Mouse (Mus musculus): ENCODE measurements around the gene Liph. TPM values are rescaled to one million over a fixed set of nuclear protein-coding genes. Genes with fewer than 3 reads are reported as not detected.

Gene Liph
- total and polyA plus RNA-seq, 3 experiments = 2.6 to 6.1 (median 3.2) TPM

DNA sequence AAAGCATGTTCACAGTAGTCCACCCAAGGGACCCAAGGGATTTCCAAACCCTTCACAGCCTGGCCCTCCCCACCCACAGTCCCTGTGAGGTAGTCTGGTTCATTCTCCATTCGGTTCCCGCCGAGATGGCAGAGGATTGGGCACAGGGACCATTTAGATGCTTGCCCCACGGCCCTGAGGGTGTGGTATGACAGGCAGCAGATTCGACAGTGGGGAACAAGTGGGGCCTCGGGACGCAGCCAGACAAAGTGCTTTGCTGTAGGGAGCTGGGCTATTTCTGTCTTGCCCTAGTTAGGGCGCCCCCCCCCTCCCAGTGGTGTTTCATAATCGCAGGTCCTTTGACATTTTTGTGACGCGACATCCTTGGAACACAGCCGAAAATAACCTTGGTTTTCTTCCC lies 39.9 kb downstream of the Liph start:
- no peaks in the 10 kb centered on the region for H3K36me3 ChIP-seq (replicated peaks in 1 of 2; ENCODE audit: control insufficient read depth in 1 of 2, insufficient read depth in 1 of 2, low read length in 1 of 2)
- DNase-seq (ENCODE audit: extremely low read depth) = no peak
- H3K9ac ChIP-seq (ENCODE audit: insufficient read depth, low read depth) = no peak overlapping the region
- TF ChIP-seq RAD21 (IDR thresholded peaks at IDR 0.05; ENCODE audit: low read depth, low read length) (no peak), HCFC1 (IDR thresholded peaks at IDR 0.05; ENCODE audit: low read depth, low read length) (no peak), PAX5 (IDR thresholded peaks at IDR 0.05; ENCODE audit: low read length) (no peak), KAT2A (IDR thresholded peaks at IDR 0.05; ENCODE audit: insufficient replicate concordance, low read length) (no peak), MEF2A (IDR thresholded peaks at IDR 0.05; ENCODE audit: borderline replicate concordance, low read depth, low read length) (no peak), E2F4 (IDR thresholded peaks at IDR 0.05; ENCODE audit: insufficient replicate concordance, low read depth, low read length) (no peak), SMC3 (IDR thresholded peaks at IDR 0.05; ENCODE audit: low read depth, low read length) (no peak), RCOR1 (conservative IDR thresholded peaks at IDR 0.05; ENCODE audit: low read depth, low read length) (no peak)
- no peak overlapping the region for H3K27ac ChIP-seq (ENCODE audit: insufficient read depth, low read depth)
- dilution Hi-C loops (cut with MboI; ENCODE audit: extremely low pct_ligation_motif_present, extremely low pct_unique_long_range_greater_than_20kb, low sequenced_read_pairs) (no loop called here), in situ Hi-C loops (cut with MboI; ENCODE audit: low pct_ligation_motif_present, low pct_unique_long_range_greater_than_20kb, low sequenced_read_pairs) (no loop called here)
- H3K4me1 ChIP-seq (ENCODE audit: control insufficient read depth in 1 of 2, insufficient read depth in 2 of 2) = peaks cover 2 to 8% of the 10 kb centered on the region in 2 experiments; a peak in 2 of 4 replicates
- H3K27me3 ChIP-seq (replicated peaks) = no peaks in the 10 kb centered on the region
- no peaks in the 10 kb centered on the region for H3K79me2 ChIP-seq (replicated peaks; ENCODE audit: control insufficient read depth, extremely low read depth, insufficient read depth, poor library complexity, severe bottlenecking)
- H3K9me3 ChIP-seq (replicated peaks; ENCODE audit: low read length) = peaks cover 9% of the 10 kb centered on the region
- no peak overlapping the region for H3K4me3 ChIP-seq (replicated peaks in 1 of 3; ENCODE audit: low read depth in 2 of 3, low read length in 2 of 3, poor library complexity in 1 of 3)
- no peak overlapping the region for H3K4me2 ChIP-seq (ENCODE audit: insufficient read depth, low read depth, poor library complexity, severe bottlenecking)

- H3K9ac ChIP-seq (ENCODE audit: insufficient read depth, low read depth) = peak within 1 kb of the TSS; percentile 39
- H3K36me3 ChIP-seq (replicated peaks in 1 of 2; ENCODE audit: control insufficient read depth in 1 of 2, insufficient read depth in 1 of 2, low read length in 1 of 2) = peaks cover 4 to 9% of the 10 kb centered on the region in 2 experiments
- H3K27me3 ChIP-seq (replicated peaks) = peaks cover 2% of the 10 kb centered on the region
- peak within 1 kb of the TSS; percentile 67 to 80 (median 70) for H3K4me3 ChIP-seq (replicated peaks in 1 of 3; ENCODE audit: low read depth in 2 of 3, low read length in 2 of 3, poor library complexity in 1 of 3)
- dilution Hi-C loops (cut with MboI; ENCODE audit: extremely low pct_ligation_motif_present, extremely low pct_unique_long_range_greater_than_20kb, low sequenced_read_pairs) (no loop called here), in situ Hi-C loops (cut with MboI; ENCODE audit: low pct_ligation_motif_present, low pct_unique_long_range_greater_than_20kb, low sequenced_read_pairs) (no loop called here)
- H3K27ac ChIP-seq (ENCODE audit: insufficient read depth, low read depth) = no peak within 1 kb of the TSS
- peak; percentile 89 for DNase-seq (ENCODE audit: extremely low read depth)
- H3K4me2 ChIP-seq (ENCODE audit: insufficient read depth, low read depth, poor library complexity, severe bottlenecking) = peak within 1 kb of the TSS; percentile 75
- H3K79me2 ChIP-seq (replicated peaks; ENCODE audit: control insufficient read depth, extremely low read depth, insufficient read depth, poor library complexity, severe bottlenecking) = peaks cover 3% of the 10 kb centered on the region; the same call in 1 of the 2 replicates
- peaks cover 4% of the 10 kb centered on the region for H3K9me3 ChIP-seq (replicated peaks; ENCODE audit: low read length)
- peaks cover 7 to 19% of the 10 kb centered on the region in 2 experiments for H3K4me1 ChIP-seq (ENCODE audit: control insufficient read depth in 1 of 2, insufficient read depth in 2 of 2)
- TF ChIP-seq JUN (IDR thresholded peaks at IDR 0.05; ENCODE audit: insufficient read depth, low read depth, low read length) (no peak), POLR2A (IDR thresholded peaks at IDR 0.05; ENCODE audit: low read depth, low read length) (peak; percentile 96), ZNF384 (IDR thresholded peaks at IDR 0.05; ENCODE audit: low read depth, low read length) (no peak; the same call in 1 of the 2 replicates), HCFC1 (IDR thresholded peaks at IDR 0.05; ENCODE audit: low read depth, low read length) (peak; percentile 43), E2F4 (IDR thresholded peaks at IDR 0.05; ENCODE audit: insufficient replicate concordance, low read depth, low read length) (no peak), SMC3 (IDR thresholded peaks at IDR 0.05; ENCODE audit: low read depth, low read length) (peak; percentile 7; the same call in 1 of the 2 replicates), POLR2AphosphoS2 (IDR thresholded peaks at IDR 0.05; ENCODE audit: low read depth, low read length) (peak; percentile 66; the same call in 1 of the 2 replicates), USF1 (IDR thresholded peaks at IDR 0.05; ENCODE audit: low read depth, low read length) (no peak), CHD1 (IDR thresholded peaks at IDR 0.05; ENCODE audit: low read depth, low read length) (peak; percentile 41; the same call in 1 of the 2 replicates), IRF4 (IDR thresholded peaks at IDR 0.05; ENCODE audit: low read depth, low read length) (no peak), USF2 (conservative IDR thresholded peaks at IDR 0.05; ENCODE audit: low read depth, low read length) (no peak), RAD21 (IDR thresholded peaks at IDR 0.05; ENCODE audit: low read depth, low read length) (no peak), ELF1 (IDR thresholded peaks at IDR 0.05; ENCODE audit: low read depth, low read length) (peak; percentile 44; the same call in 1 of the 2 replicates), CTCF (conservative IDR thresholded peaks at IDR 0.05 in 1 of 2, IDR thresholded peaks at IDR 0.05 in 1 of 2; ENCODE audit: low read depth in 2 of 2, low read length in 2 of 2) (no peak), JUND (conservative IDR thresholded peaks at IDR 0.05; ENCODE audit: low read depth, low read length) (no peak), EP300 (IDR thresholded peaks at IDR 0.05; ENCODE audit: low read length) (peak; percentile 30; the same call in 1 of the 2 replicates), MYC (IDR thresholded peaks at IDR 0.05; ENCODE audit: low read depth, low read length) (peak; percentile 73), TBP (conservative IDR thresholded peaks at IDR 0.05; ENCODE audit: low read depth, low read length) (no peak), ZC3H11A (IDR thresholded peaks at IDR 0.05; ENCODE audit: low read depth, low read length) (no peak), CHD2 (IDR thresholded peaks at IDR 0.05; ENCODE audit: low read length) (0 out of 2 replicates have a peak, but pooled peaks have one; percentile 12), KAT2A (IDR thresholded peaks at IDR 0.05; ENCODE audit: insufficient replicate concordance, low read length) (no peak), MAX (IDR thresholded peaks at IDR 0.05; ENCODE audit: low read length) (peak; percentile 78), TCF12 (IDR thresholded peaks at IDR 0.05; ENCODE audit: low read depth, low read length) (peak; percentile 87), PAX5 (IDR thresholded peaks at IDR 0.05; ENCODE audit: low read length) (no peak), MAFK (IDR thresholded peaks at IDR 0.05; ENCODE audit: insufficient replicate concordance, low read length) (no peak), ZKSCAN1 (IDR thresholded peaks at IDR 0.05; ENCODE audit: borderline replicate concordance, low read depth, low read length) (no peak), RCOR1 (conservative IDR thresholded peaks at IDR 0.05; ENCODE audit: low read depth, low read length) (no peak), ZMIZ1 (IDR thresholded peaks at IDR 0.05; ENCODE audit: low read depth, low read length) (peak; percentile 96)
Measured at GRCm38 (mm10) chr16:21946761-21947715, 48.4 kb downstream of the Liph start, which contains the start of gene Tmem41a. Gene Tmem41a, minus strand, starts transcription at chr16:21947552.
